Mouse (Mus musculus): ENCODE measurements around the gene Ppp2r5e. TPM values are rescaled to one million over a fixed set of nuclear protein-coding genes. Genes with fewer than 3 reads are reported as not detected.
"Not testable (repeated sequence)": the region's sequence is repeated elsewhere in the genome, so short reads cannot be mapped to it uniquely, and the experiment has no call there.

Gene Ppp2r5e
- total RNA-seq, 2 experiments from 2014 or later: 77.2 to 78.7 TPM

GRCm38 (mm10) chr12:75464016-75464769 lies 131.9 kb downstream of the Ppp2r5e start:
- intact Hi-C loops (cut with DNase I): loop anchor here (2.0 to 5.0 kb wide), 2 partner anchors 133 to 193 kb away; partner anchors contain the start of gene Ppp2r5e
- peak; percentile 45 to 54 for DNase-seq (ENCODE audit: low spot score in 2 of 2)

DNA sequence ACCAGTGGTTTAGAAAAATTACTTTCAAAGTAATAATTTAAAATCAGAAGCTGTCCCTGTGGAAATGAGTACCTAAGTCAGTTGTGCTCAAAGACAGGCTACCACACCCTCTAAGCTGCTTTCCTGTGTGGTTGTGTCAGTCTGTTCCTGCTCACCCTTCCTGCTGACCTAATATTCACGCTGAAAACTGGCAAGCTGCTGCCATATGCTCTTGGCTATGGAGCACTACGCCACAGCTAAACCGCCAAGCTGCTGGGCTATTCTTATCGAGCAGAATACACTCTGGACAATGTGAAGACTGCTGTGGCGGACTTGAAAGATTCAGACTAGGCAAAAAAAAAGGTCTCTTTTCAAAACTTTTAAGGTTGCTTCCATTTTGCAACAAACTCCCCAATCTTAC lies 135.5 kb downstream of the Ppp2r5e start:
- intact Hi-C loops (cut with DNase I): loop anchor here (5.0 kb wide), 1 partner anchor 137 kb away; the partner anchor contains the start of gene Ppp2r5e
- no peak for DNase-seq (ENCODE audit: low spot score in 2 of 2)

DNA sequence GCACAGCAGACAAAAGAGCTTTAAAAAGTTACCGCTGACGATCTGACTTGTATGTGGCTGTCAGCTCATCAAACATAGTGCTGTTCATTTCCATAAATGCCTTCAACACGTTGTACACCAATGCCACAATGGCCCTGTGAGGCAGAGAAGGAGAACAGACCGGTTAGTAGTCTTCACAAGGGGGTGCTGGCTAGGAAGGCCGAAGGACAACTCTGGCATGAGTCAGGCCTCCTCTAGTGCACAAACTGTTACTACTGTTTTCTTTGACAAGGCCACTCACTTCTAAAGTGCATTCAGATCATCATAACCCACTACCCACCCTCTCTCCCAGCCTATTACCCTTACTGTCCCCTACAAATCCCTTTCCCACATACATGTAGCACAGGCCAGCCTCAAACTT lies 136.4 kb downstream of the Ppp2r5e start:
- intact Hi-C loops (cut with DNase I): loop anchor here (5.0 kb wide), 1 partner anchor 138 kb away; the partner anchor contains the start of gene Ppp2r5e
- DNase-seq (ENCODE audit: low spot score in 2 of 2): no peak

GRCm38 (mm10) chr12:75453441-75453840 lies 142.6 kb downstream of the Ppp2r5e start:
- DNase-seq (ENCODE audit: low spot score in 2 of 2): no peak
- intact Hi-C loops (cut with DNase I): loop anchor here (5.0 kb wide), 1 partner anchor 1131 kb away; no protein-coding TSS in a partner anchor

GRCm38 (mm10) chr12:75453027-75453426 lies 143.0 kb downstream of the Ppp2r5e start:
- intact Hi-C loops (cut with DNase I): loop anchor here (5.0 kb wide), 1 partner anchor 1131 kb away; no protein-coding TSS in a partner anchor
- peak in 1 of 2 experiments; percentile 31 for DNase-seq (ENCODE audit: low spot score in 2 of 2)

GRCm38 (mm10) chr12:75450592-75450991 lies 145.5 kb downstream of the Ppp2r5e start:
- intact Hi-C loops (cut with DNase I): loop anchor here (5.0 kb wide), 1 partner anchor 1128 kb away; no protein-coding TSS in a partner anchor
- no peak for DNase-seq (ENCODE audit: low spot score in 2 of 2)

DNA sequence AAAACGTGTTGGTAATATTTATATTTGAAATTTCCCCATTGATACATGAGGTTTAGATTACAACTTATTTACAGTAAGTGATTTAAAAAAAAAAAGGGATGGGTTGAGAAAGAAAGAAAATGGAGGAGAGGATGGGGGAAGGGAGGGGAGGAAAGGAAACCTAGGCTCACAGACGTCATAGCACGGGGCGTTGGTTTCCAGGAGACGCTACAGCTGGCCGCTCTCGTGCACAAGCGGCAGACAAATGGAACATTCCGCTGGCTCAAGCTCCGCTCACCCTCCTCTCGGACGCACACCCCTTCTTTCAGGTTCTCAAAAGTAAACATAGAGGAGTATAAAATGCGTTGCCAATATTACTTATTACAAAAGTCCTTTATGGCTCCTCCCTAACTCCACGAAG lies 146.0 kb downstream of the Ppp2r5e start:
- DNase-seq (ENCODE audit: low spot score in 2 of 2): peak in 1 of 2 experiments; percentile 25
- intact Hi-C loops (cut with DNase I): loop anchor here (5.0 kb wide), 1 partner anchor 1128 kb away; no protein-coding TSS in a partner anchor

DNA sequence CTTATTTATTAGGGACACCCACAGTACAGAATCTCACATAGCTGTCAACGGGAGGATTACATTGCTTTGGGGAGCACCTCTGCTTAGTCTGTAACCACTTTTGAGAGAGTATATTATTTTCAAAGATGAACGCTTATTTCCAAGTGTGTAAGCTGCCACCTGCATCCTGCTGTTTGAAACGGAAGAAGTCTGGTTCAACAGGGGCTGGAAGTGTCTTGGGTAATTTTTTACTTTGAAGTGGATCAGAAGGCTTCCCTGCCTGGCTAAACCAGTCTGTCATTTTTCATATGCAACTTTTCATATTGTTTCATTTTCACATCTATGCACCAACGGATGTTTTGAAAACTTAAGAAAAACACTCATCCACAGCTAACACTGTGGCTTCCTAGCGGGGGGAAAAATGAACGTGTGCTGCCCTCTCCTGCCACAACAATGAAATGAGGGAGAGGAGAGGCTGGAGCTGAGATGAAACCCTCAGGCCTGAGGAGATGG lies 146.5 kb downstream of the Ppp2r5e start:
- intact Hi-C loops (cut with DNase I): no loop called here
- DNase-seq (ENCODE audit: low spot score in 2 of 2): no peak

DNA sequence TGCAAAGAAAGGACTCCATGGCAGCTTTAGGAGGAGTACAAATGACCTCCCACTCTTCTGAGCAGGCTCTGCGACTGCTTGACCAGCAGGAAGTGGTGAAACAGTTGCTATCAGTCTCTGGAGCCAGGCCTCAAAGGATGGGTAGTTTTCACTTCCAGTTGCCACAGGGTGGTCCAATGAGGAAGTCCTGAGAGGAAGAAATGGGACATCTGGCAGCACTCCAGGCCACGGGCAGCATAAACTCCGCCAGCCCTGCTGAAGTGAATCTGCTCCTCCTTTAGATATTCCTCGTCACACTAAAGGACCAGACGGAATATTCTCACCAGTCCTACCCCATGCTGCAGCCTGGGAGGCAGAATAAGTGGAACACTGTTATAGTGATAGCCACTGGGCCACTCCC lies 147.1 kb downstream of the Ppp2r5e start:
- DNase-seq (ENCODE audit: low spot score in 2 of 2): peak in 1 of 2 experiments; percentile 45
- intact Hi-C loops (cut with DNase I): no loop called here

GRCm38 (mm10) chr12:75446245-75446644 lies 149.8 kb downstream of the Ppp2r5e start:
- DNase-seq (ENCODE audit: low spot score in 2 of 2): peak in 1 of 2 experiments; percentile 21
- intact Hi-C loops (cut with DNase I): no loop called here

DNA sequence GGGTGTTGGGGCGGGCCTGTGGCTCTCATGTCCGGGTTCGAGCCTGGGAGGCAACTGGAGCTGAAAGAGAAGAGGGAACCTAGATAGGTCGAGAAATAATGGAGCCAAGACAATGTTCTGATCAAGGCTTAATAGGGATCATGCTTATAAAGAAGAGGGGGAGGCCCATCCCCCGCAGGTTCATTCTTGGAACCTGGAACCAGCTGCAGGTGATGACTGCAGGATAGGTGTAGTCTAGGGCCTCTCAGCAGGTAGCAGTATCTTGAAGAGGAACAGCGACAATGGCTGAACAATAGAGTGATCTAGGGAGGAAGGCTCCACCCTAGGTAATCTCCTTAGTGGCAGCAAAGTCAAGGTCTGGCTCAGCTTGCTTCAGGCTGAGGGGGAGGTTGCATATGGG lies 163.6 kb downstream of the Ppp2r5e start:
- intact Hi-C loops (cut with DNase I); DNase-seq (ENCODE audit: low spot score in 2 of 2): not testable (repeated sequence)

DNA sequence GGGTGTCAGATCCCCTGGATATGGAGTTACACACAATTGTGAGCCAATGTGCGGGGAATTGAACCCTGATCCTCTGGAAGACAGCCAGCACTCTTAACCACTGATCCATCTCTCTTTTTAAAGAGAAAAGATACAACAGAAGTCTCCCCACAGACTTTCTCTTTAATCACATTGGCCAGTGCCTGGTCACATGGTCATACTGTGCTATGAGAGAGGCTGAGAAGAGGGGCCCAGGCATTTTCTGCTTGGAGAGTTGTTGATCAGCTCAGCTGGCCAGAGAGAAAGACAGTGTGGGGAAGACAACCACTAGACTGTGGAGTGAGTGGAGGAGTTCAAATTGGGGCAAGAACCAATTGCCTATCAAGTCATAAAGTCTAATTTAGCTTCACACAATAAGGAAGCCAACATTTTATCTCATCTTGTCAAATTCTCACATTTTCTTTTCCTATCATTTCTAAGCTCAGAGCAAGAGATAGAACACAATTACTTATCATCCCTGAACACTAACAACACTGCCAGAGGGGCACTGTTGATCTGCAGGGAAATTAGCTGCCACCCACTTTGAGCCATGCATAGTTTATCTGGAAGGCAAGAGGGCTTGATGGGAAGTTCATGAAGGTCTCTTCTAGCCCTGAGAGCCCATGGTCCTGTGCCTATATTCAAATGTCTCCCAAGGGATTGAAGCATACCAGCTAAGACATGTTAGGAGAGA lies 166.2 kb downstream of the Ppp2r5e start:
- no peak for DNase-seq (ENCODE audit: low spot score in 2 of 2)
- intact Hi-C loops (cut with DNase I): no loop called here

DNA sequence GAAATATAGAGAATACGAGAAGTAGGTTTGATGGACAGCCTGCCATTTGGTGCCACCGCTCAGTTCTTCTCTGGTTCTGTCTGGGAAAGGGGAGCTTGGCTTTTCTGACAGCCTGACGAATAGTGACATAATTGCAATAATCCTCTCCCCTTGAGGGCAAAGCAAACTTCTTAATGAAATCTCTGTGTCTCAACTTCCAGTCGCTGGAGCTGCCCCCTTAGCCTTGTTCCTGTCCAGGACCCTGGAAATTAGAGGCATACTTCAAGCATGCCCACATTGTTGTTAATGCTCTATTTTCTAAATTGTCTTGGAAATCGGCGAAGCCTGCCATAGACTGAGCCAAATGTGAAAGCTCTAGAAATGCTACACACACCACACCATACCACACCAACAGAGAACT lies 167.3 kb downstream of the Ppp2r5e start:
- intact Hi-C loops (cut with DNase I): no loop called here
- no peak for DNase-seq (ENCODE audit: low spot score in 2 of 2)

- no peak for DNase-seq (ENCODE audit: low spot score in 2 of 2)
These were observed 170.2 kb downstream of the Ppp2r5e start for GRCm38 (mm10) chr12:75425882-75426281.

GRCm38 (mm10) chr12:75424817-75425216 lies 171.2 kb downstream of the Ppp2r5e start:
- no peak for DNase-seq (ENCODE audit: low spot score in 2 of 2)
- intact Hi-C loops (cut with DNase I): no loop called here

More at GRCm38 (mm10) chr12:75425882-75426281, 170.2 kb downstream of the Ppp2r5e start:
- intact Hi-C loops (cut with DNase I): no loop called here

DNA sequence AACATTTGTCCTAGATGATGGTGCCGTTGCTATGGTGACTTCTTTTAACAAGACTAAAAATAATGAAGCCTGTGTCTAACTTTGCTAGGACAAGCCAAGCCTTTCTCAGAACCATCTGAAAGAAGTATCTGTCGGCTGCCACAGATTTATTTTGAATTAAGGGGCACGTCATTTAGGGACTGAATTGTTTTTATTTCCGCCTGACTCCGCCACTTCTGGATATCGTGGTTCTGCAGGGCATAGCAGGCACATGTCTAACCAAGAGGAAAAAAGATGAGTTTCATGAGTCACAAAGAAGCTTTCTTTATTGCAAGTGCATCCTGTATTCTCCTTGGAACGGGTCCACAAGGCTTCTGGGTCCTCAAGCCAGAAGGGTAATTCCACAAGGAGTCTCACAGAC lies 171.7 kb downstream of the Ppp2r5e start:
- intact Hi-C loops (cut with DNase I): no loop called here
- peak in 1 of 2 experiments; percentile 69 for DNase-seq (ENCODE audit: low spot score in 2 of 2)

GRCm38 (mm10) chr12:75416681-75417080 lies 179.4 kb downstream of the Ppp2r5e start, which contains the start of gene Gphb5:
TSS of gene Gphb5 (minus strand) at chr12:75416781.
- intact Hi-C loops (cut with DNase I): no loop called here
- DNase-seq (ENCODE audit: low spot score in 2 of 2): no peak

DNA sequence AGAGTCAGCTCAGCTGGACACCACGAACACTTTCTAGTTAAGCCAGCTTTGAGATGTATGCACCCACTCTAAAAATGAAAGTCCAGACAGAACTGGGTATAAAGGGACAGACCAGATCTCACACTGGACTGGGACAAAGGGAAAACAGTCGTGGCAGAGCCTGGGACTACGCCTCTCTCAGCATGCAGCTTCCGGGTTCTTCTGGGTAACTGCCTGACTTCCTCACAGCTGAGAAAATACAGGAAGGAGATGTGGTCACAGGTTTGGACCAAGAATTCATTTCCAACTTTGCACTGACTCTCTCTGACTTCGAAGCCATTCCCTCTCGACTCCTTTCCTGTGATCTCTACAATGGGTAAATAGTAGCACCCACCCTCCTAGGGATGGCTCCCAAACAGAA lies 181.1 kb downstream of the Ppp2r5e start:
- DNase-seq (ENCODE audit: low spot score in 2 of 2): no peak
- intact Hi-C loops (cut with DNase I): no loop called here

- intact Hi-C loops (cut with DNase I): no loop called here
- no peak for DNase-seq (ENCODE audit: low spot score in 2 of 2)
These were observed 183.1 kb downstream of the Ppp2r5e start for GRCm38 (mm10) chr12:75412964-75413363.
